Comparison of ENCODE assay signal across 8 mouse cellular contexts in the genomic region with DNA sequence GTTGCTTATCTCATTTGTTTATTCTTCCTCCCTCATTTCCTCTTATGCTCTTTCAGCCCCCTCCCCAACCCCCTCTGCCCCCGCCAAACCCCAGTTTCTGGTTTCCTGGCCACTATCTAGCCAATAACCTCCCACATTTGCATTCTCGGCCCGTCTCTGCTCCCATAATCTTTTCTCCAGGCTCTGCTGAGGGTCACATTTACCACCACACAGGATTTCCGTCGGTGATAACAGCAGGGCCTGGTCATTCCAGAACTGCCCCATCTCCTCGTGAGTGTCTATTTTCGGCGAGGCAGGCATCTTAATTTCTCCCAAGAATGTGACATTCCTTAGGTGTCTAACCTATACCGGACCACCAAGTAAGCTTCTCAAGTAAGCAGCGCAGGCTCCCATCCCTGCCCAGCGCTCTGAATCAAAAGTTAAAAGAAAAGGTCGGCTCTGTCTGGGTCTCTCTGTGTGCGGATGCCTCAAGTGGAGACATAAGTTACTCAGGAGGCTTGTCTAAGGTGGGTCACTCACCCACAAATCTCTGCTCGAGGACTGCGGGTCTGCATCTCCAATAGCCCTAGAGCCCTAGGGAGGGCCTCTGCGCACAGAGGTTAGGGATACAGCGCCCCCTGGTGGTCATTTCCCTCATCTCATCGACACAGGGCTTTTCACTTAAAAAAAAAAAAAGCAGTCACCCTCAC. TPM values are rescaled to one million over a fixed set of nuclear protein-coding genes. Genes with fewer than 3 reads are reported as not detected.
DNase-seq lines count a peak whose midpoint lies in the region; ATAC-seq and TF ChIP-seq lines count a peak whose summit lies in the region.

No protein-coding gene starts in this region.

- no peaks in the 10 kb centered on the region for H3K36me3 ChIP-seq in heart, embryonic 14.5 days (ENCODE audit: control insufficient read depth, insufficient read depth, low read length)
- no peaks in the 10 kb centered on the region for H3K36me3 ChIP-seq in liver, embryonic 14.5 days (replicated peaks; ENCODE audit: control insufficient read depth, insufficient read depth, low read depth)
- H3K36me3 ChIP-seq in neural tube, embryonic 12.5 days: no peaks in the 10 kb centered on the region

- TF ChIP-seq EP300 in liver, embryonic 14.5 days (IDR thresholded peaks at IDR 0.05; ENCODE audit: low read depth): no peak

- 6% methylated on average over 18 of the region's 18 CpGs for WGBS in heart, embryonic 14.5 days
- 5% methylated on average over 18 of the region's 18 CpGs for whole genome bisulfite sequencing in liver, embryonic 14.5 days (ENCODE audit: insufficient replicate concordance)
- WGBS in neural tube, embryonic 12.5 days: 23% methylated on average over 18 of the region's 18 CpGs

- DNase-seq in CD4-positive helper T cell, adult 2 months (ENCODE audit: low read depth, low spot score): peak; percentile 49
- DNase-seq in kidney, postnatal 10 days: peak; percentile 93
- DNase-seq in liver, embryonic 14.5 days (ENCODE audit: low read depth in 3 of 3, low spot score in 3 of 3): peak in 1 of 3 experiments; percentile 35
- peak; percentile 8 for DNase-seq in telencephalon, adult 2 months (ENCODE audit: low read depth, low spot score)

- H3K4me3 ChIP-seq in brown adipose tissue, adult 24 weeks (ENCODE audit: insufficient read depth, low read depth, low read length): peak overlapping the region; percentile 33; the same call in 1 of the 2 replicates
- peak overlapping the region; percentile 2 to 19; a peak in 3 of 4 replicates for H3K4me3 ChIP-seq in heart, embryonic 14.5 days (ENCODE audit: control insufficient read depth in 1 of 2, insufficient read depth in 1 of 2, low read depth in 1 of 2, low read length in 2 of 2)
- no peak overlapping the region for H3K4me3 ChIP-seq in liver, embryonic 14.5 days (ENCODE audit: insufficient read depth in 1 of 2, low read depth in 2 of 2, low read length in 2 of 2)
- H3K4me3 ChIP-seq in neural tube, embryonic 12.5 days: no peak overlapping the region

- peak; percentile 65 for ATAC-seq in erythroid progenitor cell, adult 5-6 weeks (replicated peaks; ENCODE audit: low FRiP score, poor library complexity, severe bottlenecking)
- ATAC-seq in heart, embryonic 14.5 days (ENCODE audit: insufficient number of reproducible peaks, insufficient read depth, low FRiP score, low read depth): peak; percentile 69; the same call in 1 of the 2 replicates
- peak; percentile 64 for ATAC-seq in liver, embryonic 14.5 days (ENCODE audit: insufficient read depth)
- ATAC-seq in neural tube, embryonic 12.5 days (ENCODE audit: low FRiP score, low read depth): 0 out of 2 replicates have a peak, but pooled peaks have one; percentile 58

- peak; percentile 90 for TF ChIP-seq CTCF in liver, embryonic 14.5 days (IDR thresholded peaks at IDR 0.05; ENCODE audit: low read depth)

- H3K27ac ChIP-seq in brown adipose tissue, adult 24 weeks (replicated peaks; ENCODE audit: low read depth, low read length): peak overlapping the region; percentile 45
- H3K27ac ChIP-seq in heart, embryonic 14.5 days (replicated peaks in 1 of 2; ENCODE audit: control insufficient read depth in 1 of 2, insufficient read depth in 1 of 2, low read depth in 2 of 2, low read length in 2 of 2): peak overlapping the region; percentile 20 to 62; a peak in 3 of 4 replicates
- H3K27ac ChIP-seq in liver, embryonic 14.5 days: no peak overlapping the region
- H3K27ac ChIP-seq in neural tube, embryonic 12.5 days: no peak overlapping the region

- peaks cover 6% of the 10 kb centered on the region; the same call in 1 of the 2 replicates for H3K4me1 ChIP-seq in brown adipose tissue, adult 24 weeks (ENCODE audit: control insufficient read depth, insufficient read depth, insufficient read length, low read length)
- peaks cover 7 to 12% of the 10 kb centered on the region in 2 experiments for H3K4me1 ChIP-seq in heart, embryonic 14.5 days (ENCODE audit: control insufficient read depth in 2 of 2, insufficient read depth in 2 of 2, low read length in 2 of 2)
- peaks cover 0 to 10% of the 10 kb centered on the region in 2 experiments; a peak in 2 of 4 replicates for H3K4me1 ChIP-seq in liver, embryonic 14.5 days (replicated peaks; ENCODE audit: control insufficient read depth in 2 of 2, insufficient read depth in 2 of 2, low read length in 1 of 2)
- no peaks in the 10 kb centered on the region for H3K4me1 ChIP-seq in neural tube, embryonic 12.5 days

- no peaks in the 10 kb centered on the region for H3K9me3 ChIP-seq in heart, embryonic 14.5 days (ENCODE audit: control insufficient read depth, low read length)
- no peaks in the 10 kb centered on the region for H3K9me3 ChIP-seq in liver, embryonic 14.5 days (ENCODE audit: control insufficient read depth, low read length)
- H3K9me3 ChIP-seq in neural tube, embryonic 12.5 days: no peaks in the 10 kb centered on the region

- no peak overlapping the region for H3K9ac ChIP-seq in heart, embryonic 14.5 days (ENCODE audit: low read length)
- H3K9ac ChIP-seq in liver, embryonic 14.5 days (replicated peaks): no peak overlapping the region
- H3K9ac ChIP-seq in neural tube, embryonic 12.5 days: no peak overlapping the region

- no peaks in the 10 kb centered on the region for H3K27me3 ChIP-seq in heart, embryonic 14.5 days (ENCODE audit: control insufficient read depth, insufficient read depth, low read length)
- H3K27me3 ChIP-seq in liver, embryonic 14.5 days (ENCODE audit: control insufficient read depth, insufficient read depth, low read length): no peaks in the 10 kb centered on the region
- H3K27me3 ChIP-seq in neural tube, embryonic 12.5 days (replicated peaks): no peaks in the 10 kb centered on the region

- H3K4me2 ChIP-seq in heart, embryonic 14.5 days (ENCODE audit: low read length): peak overlapping the region; percentile 59
- H3K4me2 ChIP-seq in liver, embryonic 14.5 days (ENCODE audit: low read depth): peak overlapping the region; percentile 19; the same call in 1 of the 2 replicates
- H3K4me2 ChIP-seq in neural tube, embryonic 12.5 days (replicated peaks): peak overlapping the region; percentile 39

RNA-seq across cellular contexts. Expression of gene Hlx, which starts 38.9 kb away (rescaled TPM):
- polyA plus RNA-seq in brown adipose tissue, adult 24 weeks (2012; ENCODE audit: insufficient read depth, insufficient read length, missing spikeins): 11.3 and 15.9 TPM in 2 replicates
- total RNA-seq in erythroid progenitor cell, adult 5-6 weeks (2015; ENCODE audit: low replicate concordance): 3.8 and 6.1 TPM in 2 replicates
- 1.9 and 7.3 TPM in 2 replicates for total RNA-seq in erythroid progenitor cell, adult 5-6 weeks (2017; ENCODE audit: low replicate concordance)
- 7.1 and 7.7 TPM in 2 replicates for polyA plus RNA-seq in heart, embryonic 14.5 days (2014; fragmentation: Nextera tagmentation; extraction: Ambion mirVana)
- 2.7 and 3.1 TPM in 2 replicates for polyA plus RNA-seq in liver, embryonic 14.5 days (2012; rRNA removed)
- polyA plus RNA-seq in liver, embryonic 14.5 days (2014; fragmentation: Nextera tagmentation; extraction: Ambion mirVana): 3.5 and 3.9 TPM in 2 replicates
- polyA plus RNA-seq in neural tube, embryonic 12.5 days (2016; fragmentation: Nextera tagmentation; extraction: Ambion mirVana): 12.9 and 13.0 TPM in 2 replicates

RNA-seq across cellular contexts. Expression of gene Marc1, which starts 39.8 kb away (rescaled TPM):
- polyA plus RNA-seq in brown adipose tissue, adult 24 weeks (2012; ENCODE audit: insufficient read depth, insufficient read length, missing spikeins): 13.6 and 14.3 TPM in 2 replicates
- 1.3 TPM in 1 of 2 replicates, not detected in the other for total RNA-seq in erythroid progenitor cell, adult 5-6 weeks (2015; ENCODE audit: low replicate concordance)
- total RNA-seq in erythroid progenitor cell, adult 5-6 weeks (2017; ENCODE audit: low replicate concordance): 0.64 TPM in 1 of 2 replicates, not detected in the other
- not detected in 2 replicates for polyA plus RNA-seq in heart, embryonic 14.5 days (2014; fragmentation: Nextera tagmentation; extraction: Ambion mirVana)
- 10.2 and 10.3 TPM in 2 replicates for polyA plus RNA-seq in liver, embryonic 14.5 days (2012; rRNA removed)
- 22.6 and 28.6 TPM in 2 replicates for polyA plus RNA-seq in liver, embryonic 14.5 days (2014; fragmentation: Nextera tagmentation; extraction: Ambion mirVana)
- 0.25 and 0.32 TPM in 2 replicates for polyA plus RNA-seq in neural tube, embryonic 12.5 days (2016; fragmentation: Nextera tagmentation; extraction: Ambion mirVana)

Comparison
In these comparisons a context has a peak if more than half of its experiments do, and no peak if none do; other contexts are left out.
1. H3K27ac ChIP-seq: peak in brown adipose tissue, adult 24 weeks (single experiment) and heart, embryonic 14.5 days (2 of 2); none in liver, embryonic 14.5 days (single experiment) and neural tube, embryonic 12.5 days (single experiment).
2. H3K4me3 ChIP-seq: peak in brown adipose tissue, adult 24 weeks (single experiment) and heart, embryonic 14.5 days (2 of 2); none in liver, embryonic 14.5 days (0 of 2) and neural tube, embryonic 12.5 days (single experiment).
3. Peak in every context shown above with its lines, with median percentiles within 50 percentile points of each other: ATAC-seq and H3K4me2 ChIP-seq.